Mouse (Mus musculus): ENCODE measurements at regions not wholly inside any gene's neighbourhood (a gene's known extent, or its start where the extent isn't known, plus 50 kb on each side); places are given as distances from the start of the nearest gene placed in this dataset.
"Not testable (repeated sequence)": the region's sequence is repeated elsewhere in the genome, so short reads cannot be mapped to it uniquely, and the experiment has no call there.

DNA sequence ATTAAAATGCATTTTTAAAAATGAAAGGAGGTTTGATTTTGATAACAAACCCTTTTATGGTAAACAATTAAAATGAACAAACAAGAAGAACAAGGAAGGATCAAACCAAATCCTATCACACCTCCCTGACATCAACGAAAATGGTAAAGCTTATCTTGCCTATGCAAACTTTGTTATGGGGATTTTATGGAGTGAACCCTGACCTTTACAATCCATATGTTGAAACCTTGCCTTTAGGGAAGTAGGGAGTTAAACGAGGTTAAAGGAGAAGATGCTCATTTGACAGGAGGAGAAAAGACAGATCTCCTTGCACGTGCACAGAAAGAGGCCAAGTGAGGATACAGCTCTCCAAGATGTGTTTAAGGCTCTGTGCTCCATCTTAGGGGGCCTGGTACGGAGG is 379.5 kb upstream of the Dab2 start:
- Histone ChIP-seq H3K36me3 (ENCODE audit: inconsistent target) (no peaks in the 10 kb centered on the region), H3K4me3 (ENCODE audit: inconsistent target) (no peak overlapping the region), H3K27ac (no peak overlapping the region), H3K79me2 (ENCODE audit: inconsistent target) (no peaks in the 10 kb centered on the region)
- 74% methylated on average over 4 of the region's 4 CpGs for WGBS (ENCODE audit: missing documents)

DNA sequence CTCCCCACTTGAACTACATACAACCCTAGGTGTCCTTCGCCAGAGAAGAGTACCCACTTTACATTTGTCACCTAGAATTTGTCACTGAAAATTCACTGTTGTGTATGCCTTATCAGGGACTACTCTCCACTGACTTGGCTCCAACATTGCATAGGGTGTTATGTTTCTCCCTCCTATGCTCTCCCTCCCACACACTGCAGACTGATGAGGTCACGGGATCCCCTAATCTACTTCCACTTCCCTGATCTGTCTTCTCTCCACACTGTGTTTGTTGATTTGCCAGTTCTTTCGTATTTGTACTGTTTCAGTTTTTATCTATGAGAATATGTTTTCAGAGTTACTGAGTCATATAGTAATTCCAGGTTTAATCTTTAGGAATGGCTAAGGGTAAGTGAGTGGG is 371.8 kb upstream of the Dab2 start:
- Histone ChIP-seq H3K79me2 (ENCODE audit: inconsistent target) (no peaks in the 10 kb centered on the region), H3K4me3 (ENCODE audit: inconsistent target) (no peak overlapping the region), H3K27ac (no peak overlapping the region), H3K36me3 (ENCODE audit: inconsistent target) (no peaks in the 10 kb centered on the region)
- WGBS (ENCODE audit: missing documents): 58% methylated on average over 3 of the region's 3 CpGs

- H3K79me2 ChIP-seq (ENCODE audit: inconsistent target): no peaks in the 10 kb centered on the region
- WGBS (ENCODE audit: missing documents): 98% methylated on average over 3 of the region's 3 CpGs
- no peaks in the 10 kb centered on the region for H3K36me3 ChIP-seq (ENCODE audit: inconsistent target)
- no peak overlapping the region for H3K4me3 ChIP-seq (ENCODE audit: inconsistent target)
- no peak overlapping the region for H3K27ac ChIP-seq
These were observed 366.0 kb upstream of the Dab2 start for GRCm38 (mm10) chr15:5933586-5933985.

DNA sequence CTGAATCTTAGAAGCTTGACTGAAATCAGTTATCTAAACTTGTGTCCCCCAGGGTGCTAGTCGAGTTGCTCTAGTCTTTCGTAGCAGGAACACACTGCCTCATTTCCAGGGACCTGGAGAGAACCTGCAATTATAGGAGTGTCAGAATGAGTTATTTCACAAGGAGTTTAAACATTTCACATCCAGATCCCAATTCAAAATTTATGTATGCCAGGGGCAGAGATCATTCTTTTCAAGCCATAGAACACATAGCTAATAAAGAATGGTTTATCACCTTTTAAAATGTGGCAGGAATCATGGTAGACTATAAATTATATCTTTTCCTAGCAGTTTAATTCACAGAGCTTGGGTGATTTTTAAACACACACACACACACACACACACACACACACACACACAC is 358.6 kb upstream of the Dab2 start:
- no peaks in the 10 kb centered on the region for H3K36me3 ChIP-seq (ENCODE audit: inconsistent target)
- no peak overlapping the region for H3K27ac ChIP-seq
- no peaks in the 10 kb centered on the region for H3K79me2 ChIP-seq (ENCODE audit: inconsistent target)
- 64% methylated on average over 2 of the region's 2 CpGs for WGBS (ENCODE audit: missing documents)
- no peak overlapping the region for H3K4me3 ChIP-seq (ENCODE audit: inconsistent target)

DNA sequence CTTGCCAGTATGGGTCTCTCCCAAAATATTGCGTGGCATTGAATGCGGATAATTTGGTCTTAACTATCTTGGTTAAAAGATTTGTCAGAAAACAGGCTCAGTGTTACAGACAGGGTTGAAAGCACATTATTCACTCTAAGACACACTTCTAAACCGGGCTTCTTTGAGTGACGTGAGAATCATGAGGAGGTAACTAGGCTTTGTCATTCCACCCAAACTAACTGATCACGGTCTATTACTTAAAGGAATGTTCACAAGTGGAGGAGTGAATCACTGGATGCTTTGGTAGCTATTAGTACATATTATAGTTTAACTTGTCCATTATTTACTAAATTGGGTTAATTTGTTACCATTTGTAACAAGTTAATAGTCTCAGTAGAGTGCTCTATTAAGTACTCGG is 352.9 kb upstream of the Dab2 start:
- no peak overlapping the region for H3K27ac ChIP-seq
- no peak overlapping the region for H3K4me3 ChIP-seq (ENCODE audit: inconsistent target)
- WGBS (ENCODE audit: missing documents): 96% methylated on average over 6 of the region's 6 CpGs
- H3K36me3 ChIP-seq (ENCODE audit: inconsistent target): no peaks in the 10 kb centered on the region
- no peaks in the 10 kb centered on the region for H3K79me2 ChIP-seq (ENCODE audit: inconsistent target)

DNA sequence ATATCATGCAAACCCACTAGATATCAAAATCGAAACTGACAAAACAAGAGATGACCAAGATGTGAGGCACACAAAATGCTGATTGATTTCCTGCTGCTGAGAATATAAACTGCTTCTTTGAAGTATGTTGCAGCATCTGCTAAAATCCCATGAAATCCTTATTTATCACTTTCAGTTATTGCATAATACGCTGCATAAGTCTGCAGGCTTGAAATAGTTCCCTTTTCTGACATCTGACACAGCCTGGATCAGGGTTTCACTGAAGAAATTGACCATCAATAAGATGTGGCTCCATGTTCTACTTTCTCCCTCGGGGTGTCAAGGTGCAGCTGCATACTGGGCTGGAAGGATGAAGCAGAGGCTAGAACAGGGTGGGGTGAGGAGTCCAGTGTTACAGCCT is 348.7 kb upstream of the Dab2 start:
- Histone ChIP-seq H3K36me3 (ENCODE audit: inconsistent target) (no peaks in the 10 kb centered on the region), H3K79me2 (ENCODE audit: inconsistent target) (no peaks in the 10 kb centered on the region), H3K27ac (peak overlapping the region; percentile 37), H3K4me3 (ENCODE audit: inconsistent target) (no peak overlapping the region)
- 8% methylated on average over 3 of the region's 3 CpGs for WGBS (ENCODE audit: missing documents)

DNA sequence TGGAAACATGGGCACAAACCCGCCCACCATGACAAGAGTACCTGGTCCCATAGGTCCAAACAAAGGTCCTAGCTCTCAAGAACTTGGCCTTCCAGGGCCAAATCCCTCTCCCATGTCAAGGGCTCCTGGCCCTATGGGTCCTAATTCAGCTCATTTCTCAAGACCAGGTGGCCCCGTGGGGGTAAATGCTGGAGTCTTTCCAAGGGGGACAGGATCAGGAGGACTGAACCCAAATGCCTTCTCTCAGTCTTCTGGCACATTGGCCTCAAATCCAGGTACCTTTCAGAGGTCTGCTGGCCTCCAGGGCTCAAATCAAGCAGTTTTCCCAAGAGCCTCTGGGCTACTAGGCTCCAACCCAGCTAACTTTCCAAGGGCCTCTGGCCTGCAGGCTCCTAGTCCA is 347.9 kb upstream of the Dab2 start:
- 89% methylated on average over 2 of the region's 2 CpGs for WGBS (ENCODE audit: missing documents)

DNA sequence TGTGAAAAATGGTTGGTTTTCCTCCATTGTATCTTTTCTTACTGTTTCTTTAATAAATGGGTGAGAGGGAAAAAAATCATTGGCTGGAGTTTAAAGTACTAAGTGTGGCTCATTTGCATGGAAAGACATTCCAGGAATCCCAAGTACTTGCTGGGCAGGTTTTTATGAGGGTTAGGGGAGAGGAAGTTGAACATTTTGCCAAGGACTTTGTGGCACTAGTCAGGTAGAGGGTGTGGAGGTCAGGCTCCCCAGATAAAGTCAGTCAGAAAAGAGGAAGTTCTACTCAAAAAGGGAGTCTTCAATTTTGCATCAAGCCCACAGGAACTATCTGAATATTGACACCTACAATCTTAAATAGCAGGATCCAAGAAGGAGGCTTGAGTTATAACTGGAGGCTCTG is 346.5 kb upstream of the Dab2 start:
- H3K79me2 ChIP-seq (ENCODE audit: inconsistent target): no peaks in the 10 kb centered on the region
- H3K4me3 ChIP-seq (ENCODE audit: inconsistent target): no peak overlapping the region
- no peak overlapping the region for H3K27ac ChIP-seq
- no peaks in the 10 kb centered on the region for H3K36me3 ChIP-seq (ENCODE audit: inconsistent target)

More for the DNA sequence above, 347.9 kb upstream of the Dab2 start:
- peak overlapping the region; percentile 37 for H3K27ac ChIP-seq
- not testable (repeated sequence) for H3K79me2 ChIP-seq (ENCODE audit: inconsistent target); H3K36me3 ChIP-seq (ENCODE audit: inconsistent target); H3K4me3 ChIP-seq (ENCODE audit: inconsistent target)

GRCm38 (mm10) chr15:5991351-5992065 is 308.1 kb upstream of the Dab2 start:
- Histone ChIP-seq H3K27ac (no peak overlapping the region), H3K4me3 (ENCODE audit: inconsistent target) (no peak overlapping the region), H3K36me3 (ENCODE audit: inconsistent target) (no peaks in the 10 kb centered on the region), H3K79me2 (ENCODE audit: inconsistent target) (no peaks in the 10 kb centered on the region)
- WGBS (ENCODE audit: missing documents): 92% methylated on average over 5 of the region's 5 CpGs

- 67% methylated on average over 1 of the region's 1 CpGs for WGBS (ENCODE audit: missing documents)
- not testable (repeated sequence) for H3K79me2 ChIP-seq (ENCODE audit: inconsistent target); H3K27ac ChIP-seq; H3K36me3 ChIP-seq (ENCODE audit: inconsistent target); H3K4me3 ChIP-seq (ENCODE audit: inconsistent target)
These were observed 307.4 kb upstream of the Dab2 start for GRCm38 (mm10) chr15:5992146-5992545.

GRCm38 (mm10) chr15:6000816-6001215 is 298.8 kb upstream of the Dab2 start:
- Histone ChIP-seq H3K27ac (no peak overlapping the region), H3K36me3 (ENCODE audit: inconsistent target) (no peaks in the 10 kb centered on the region), H3K4me3 (ENCODE audit: inconsistent target) (no peak overlapping the region), H3K79me2 (ENCODE audit: inconsistent target) (no peaks in the 10 kb centered on the region)
- WGBS (ENCODE audit: missing documents): 92% methylated on average over 1 of the region's 1 CpGs

DNA sequence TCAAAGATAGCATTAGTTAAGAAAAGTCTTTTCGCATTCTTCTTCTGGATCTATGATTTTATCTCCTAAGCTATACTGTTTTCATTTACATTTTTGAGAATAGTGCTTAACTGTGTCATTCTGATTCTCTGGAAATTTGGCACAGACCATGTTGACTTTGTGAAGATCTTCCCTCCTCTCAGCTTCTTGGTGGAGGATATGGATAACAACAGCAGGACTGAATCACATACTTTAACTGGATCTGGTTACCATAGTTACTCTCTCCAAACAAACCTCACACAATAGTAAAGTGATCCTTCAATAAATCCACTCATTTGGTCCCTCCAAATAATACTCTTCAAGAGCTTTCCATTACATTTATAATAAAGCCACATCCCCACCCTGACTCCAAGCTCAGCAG is 298.2 kb upstream of the Dab2 start:
- no peak overlapping the region for H3K4me3 ChIP-seq (ENCODE audit: inconsistent target)
- no peak overlapping the region for H3K27ac ChIP-seq
- H3K36me3 ChIP-seq (ENCODE audit: inconsistent target): no peaks in the 10 kb centered on the region
- H3K79me2 ChIP-seq (ENCODE audit: inconsistent target): no peaks in the 10 kb centered on the region
- WGBS (ENCODE audit: missing documents): 100% methylated on average over 1 of the region's 1 CpGs

- Histone ChIP-seq H3K4me3 (ENCODE audit: inconsistent target) (no peak overlapping the region), H3K27ac (no peak overlapping the region), H3K36me3 (ENCODE audit: inconsistent target) (no peaks in the 10 kb centered on the region), H3K79me2 (ENCODE audit: inconsistent target) (no peaks in the 10 kb centered on the region)
- 100% methylated on average over 1 of the region's 1 CpGs for WGBS (ENCODE audit: missing documents)
These were observed 284.6 kb upstream of the Dab2 start for GRCm38 (mm10) chr15:6014982-6015381.

DNA sequence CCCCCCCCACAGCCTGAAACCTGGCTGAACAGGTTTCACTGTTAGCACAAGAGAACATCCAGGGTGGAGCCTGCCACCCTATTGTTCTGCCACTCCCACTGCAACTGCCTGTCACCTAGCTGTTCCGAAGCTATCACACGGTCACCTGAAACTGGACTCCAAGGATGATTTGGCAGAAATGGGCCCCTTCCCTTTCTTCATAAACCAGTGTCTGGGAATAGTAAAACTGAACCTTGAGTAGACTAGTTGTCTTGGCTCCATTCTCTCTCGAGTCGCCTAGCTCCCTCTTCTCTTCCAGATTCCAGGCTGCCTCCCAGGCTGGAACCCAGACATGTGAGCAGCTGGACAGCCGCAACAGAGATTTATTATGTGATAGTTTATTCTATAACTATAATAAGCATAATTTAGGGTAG is 282.9 kb upstream of the Dab2 start:
- no peak overlapping the region for H3K27ac ChIP-seq
- WGBS (ENCODE audit: missing documents): 87% methylated on average over 5 of the region's 5 CpGs
- H3K4me3 ChIP-seq (ENCODE audit: inconsistent target): no peak overlapping the region
- H3K36me3 ChIP-seq (ENCODE audit: inconsistent target): no peaks in the 10 kb centered on the region
- H3K79me2 ChIP-seq (ENCODE audit: inconsistent target): no peaks in the 10 kb centered on the region

DNA sequence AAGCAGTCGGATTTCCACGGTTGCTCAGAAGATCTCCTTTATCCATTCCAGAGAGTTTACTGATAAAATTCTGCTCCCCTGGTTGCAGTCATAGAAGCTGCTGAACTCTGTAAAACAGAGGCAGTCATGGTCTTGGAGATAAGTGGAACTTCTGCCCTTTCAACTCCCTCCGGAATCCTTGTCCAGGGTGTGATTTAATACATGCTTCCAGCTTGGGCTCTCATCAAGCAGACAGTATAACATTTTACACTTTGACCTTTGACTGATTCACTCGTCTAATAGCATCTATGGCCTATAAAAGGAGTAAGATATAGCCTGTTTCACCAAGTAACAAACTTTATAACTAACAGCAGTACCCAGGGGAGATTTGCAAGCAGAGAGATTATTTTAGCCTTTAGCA is 274.0 kb upstream of the Dab2 start:
- no peak overlapping the region for H3K27ac ChIP-seq
- no peaks in the 10 kb centered on the region for H3K36me3 ChIP-seq (ENCODE audit: inconsistent target)
- H3K4me3 ChIP-seq (ENCODE audit: inconsistent target): no peak overlapping the region
- no peaks in the 10 kb centered on the region for H3K79me2 ChIP-seq (ENCODE audit: inconsistent target)
- WGBS (ENCODE audit: missing documents): 83% methylated on average over 4 of the region's 4 CpGs

GRCm38 (mm10) chr15:6029214-6029613 is 270.4 kb upstream of the Dab2 start:
- Histone ChIP-seq H3K36me3 (ENCODE audit: inconsistent target) (no peaks in the 10 kb centered on the region), H3K4me3 (ENCODE audit: inconsistent target) (no peak overlapping the region)
- 50% methylated on average over 1 of the region's 1 CpGs for WGBS (ENCODE audit: missing documents)

More at GRCm38 (mm10) chr15:6029214-6029613, 270.4 kb upstream of the Dab2 start:
- Histone ChIP-seq H3K79me2 (ENCODE audit: inconsistent target) (no peaks in the 10 kb centered on the region), H3K27ac (no peak overlapping the region)
